Mouse (Mus musculus): ENCODE measurements around the gene Kcnk10. TPM values are rescaled to one million over a fixed set of nuclear protein-coding genes. Genes with fewer than 3 reads are reported as not detected.

The Kcnk10 gene
- polyA plus RNA-seq, 1 experiment, result 0.13 TPM

- H3K27ac ChIP-seq (ENCODE audit: insufficient read depth, low read length), result no peak overlapping the region
- H3K4me1 ChIP-seq (ENCODE audit: control insufficient read depth, insufficient read depth, insufficient read length), result no peaks in the 10 kb centered on the region
Measured at GRCm38 (mm10) chr12:98501045-98501444, 77.1 kb downstream of the Kcnk10 start.

GRCm38 (mm10) chr12:98481460-98481859, 96.7 kb downstream of the Kcnk10 start:
- H3K27me3 ChIP-seq (ENCODE audit: control insufficient read depth, insufficient read depth, low read length), result no peaks in the 10 kb centered on the region
- WGBS, result 85% methylated on average over 2 of the region's 2 CpGs
- H3K4me1 ChIP-seq (ENCODE audit: control insufficient read depth, insufficient read depth, insufficient read length), result no peaks in the 10 kb centered on the region
- no peak overlapping the region for H3K27ac ChIP-seq (ENCODE audit: insufficient read depth, low read length)
- no peak for TF ChIP-seq CTCF (IDR thresholded peaks at IDR 0.05; ENCODE audit: extremely low read depth, insufficient read depth, insufficient read length, insufficient replicate concordance)
- TF ChIP-seq POLR2A (IDR thresholded peaks at IDR 0.05; ENCODE audit: low read depth, low read length), result no peak
- H3K4me3 ChIP-seq (ENCODE audit: extremely low read depth, insufficient read depth, insufficient read length), result no peak overlapping the region
- no peak for DNase-seq (ENCODE audit: low read depth in 1 of 2, low spot score in 2 of 2)
- no peaks in the 10 kb centered on the region for H3K36me3 ChIP-seq (ENCODE audit: control insufficient read depth, insufficient read depth, low read length)

More at GRCm38 (mm10) chr12:98501045-98501444, 77.1 kb downstream of the Kcnk10 start:
- Histone ChIP-seq H3K27me3 (ENCODE audit: control insufficient read depth, insufficient read depth, low read length) (no peaks in the 10 kb centered on the region), H3K4me3 (ENCODE audit: extremely low read depth, insufficient read depth, insufficient read length) (no peak overlapping the region), H3K36me3 (ENCODE audit: control insufficient read depth, insufficient read depth, low read length) (no peaks in the 10 kb centered on the region)
- WGBS, result 90% methylated on average over 4 of the region's 4 CpGs
- no peak for TF ChIP-seq CTCF (IDR thresholded peaks at IDR 0.05; ENCODE audit: extremely low read depth, insufficient read depth, insufficient read length, insufficient replicate concordance)
- no peak for TF ChIP-seq POLR2A (IDR thresholded peaks at IDR 0.05; ENCODE audit: low read depth, low read length)
- DNase-seq (ENCODE audit: low read depth in 1 of 2, low spot score in 2 of 2), result no peak

GRCm38 (mm10) chr12:98481048-98481447, 97.1 kb downstream of the Kcnk10 start:
- TF ChIP-seq CTCF (IDR thresholded peaks at IDR 0.05; ENCODE audit: extremely low read depth, insufficient read depth, insufficient read length, insufficient replicate concordance) (no peak), POLR2A (IDR thresholded peaks at IDR 0.05; ENCODE audit: low read depth, low read length) (no peak)
- no peak for DNase-seq (ENCODE audit: low read depth in 1 of 2, low spot score in 2 of 2)
- H3K36me3 ChIP-seq (ENCODE audit: control insufficient read depth, insufficient read depth, low read length), result no peaks in the 10 kb centered on the region

GRCm38 (mm10) chr12:98477673-98478461, 100.2 kb downstream of the Kcnk10 start:
- WGBS, result 80% methylated on average over 8 of the region's 8 CpGs

More at GRCm38 (mm10) chr12:98481048-98481447, 97.1 kb downstream of the Kcnk10 start:
- H3K27ac ChIP-seq (ENCODE audit: insufficient read depth, low read length), result no peak overlapping the region
- H3K4me1 ChIP-seq (ENCODE audit: control insufficient read depth, insufficient read depth, insufficient read length), result no peaks in the 10 kb centered on the region
- no peaks in the 10 kb centered on the region for H3K27me3 ChIP-seq (ENCODE audit: control insufficient read depth, insufficient read depth, low read length)
- 81% methylated on average over 5 of the region's 5 CpGs for WGBS
- no peak overlapping the region for H3K4me3 ChIP-seq (ENCODE audit: extremely low read depth, insufficient read depth, insufficient read length)

GRCm38 (mm10) chr12:98471232-98471631, 106.9 kb downstream of the Kcnk10 start:
- H3K4me1 ChIP-seq (ENCODE audit: control insufficient read depth, insufficient read depth, insufficient read length), result no peaks in the 10 kb centered on the region
- no peak overlapping the region for H3K27ac ChIP-seq (ENCODE audit: insufficient read depth, low read length)
- WGBS, result 80% methylated on average over 5 of the region's 5 CpGs
- no peak overlapping the region for H3K4me3 ChIP-seq (ENCODE audit: extremely low read depth, insufficient read depth, insufficient read length)
- no peak for DNase-seq (ENCODE audit: low read depth in 1 of 2, low spot score in 2 of 2)
- TF ChIP-seq CTCF (IDR thresholded peaks at IDR 0.05; ENCODE audit: extremely low read depth, insufficient read depth, insufficient read length, insufficient replicate concordance) (no peak), POLR2A (IDR thresholded peaks at IDR 0.05; ENCODE audit: low read depth, low read length) (no peak)
- no peaks in the 10 kb centered on the region for H3K27me3 ChIP-seq (ENCODE audit: control insufficient read depth, insufficient read depth, low read length)
- H3K36me3 ChIP-seq (ENCODE audit: control insufficient read depth, insufficient read depth, low read length), result no peaks in the 10 kb centered on the region

More at GRCm38 (mm10) chr12:98477673-98478461, 100.2 kb downstream of the Kcnk10 start:
- Histone ChIP-seq H3K36me3 (ENCODE audit: control insufficient read depth, insufficient read depth, low read length) (no peaks in the 10 kb centered on the region), H3K27ac (ENCODE audit: insufficient read depth, low read length) (no peak overlapping the region), H3K4me1 (ENCODE audit: control insufficient read depth, insufficient read depth, insufficient read length) (no peaks in the 10 kb centered on the region), H3K27me3 (ENCODE audit: control insufficient read depth, insufficient read depth, low read length) (no peaks in the 10 kb centered on the region), H3K4me3 (ENCODE audit: extremely low read depth, insufficient read depth, insufficient read length) (no peak overlapping the region)
- TF ChIP-seq CTCF (IDR thresholded peaks at IDR 0.05; ENCODE audit: extremely low read depth, insufficient read depth, insufficient read length, insufficient replicate concordance), result no peak
- TF ChIP-seq POLR2A (IDR thresholded peaks at IDR 0.05; ENCODE audit: low read depth, low read length), result no peak
- DNase-seq (ENCODE audit: low read depth in 1 of 2, low spot score in 2 of 2), result no peak

- H3K4me3 ChIP-seq (ENCODE audit: extremely low read depth, insufficient read depth, insufficient read length), result no peak overlapping the region
- TF ChIP-seq CTCF (IDR thresholded peaks at IDR 0.05; ENCODE audit: extremely low read depth, insufficient read depth, insufficient read length, insufficient replicate concordance) (no peak), POLR2A (IDR thresholded peaks at IDR 0.05; ENCODE audit: low read depth, low read length) (no peak)
- no peaks in the 10 kb centered on the region for H3K27me3 ChIP-seq (ENCODE audit: control insufficient read depth, insufficient read depth, low read length)
- no peak for DNase-seq (ENCODE audit: low read depth in 1 of 2, low spot score in 2 of 2)
- no peaks in the 10 kb centered on the region for H3K36me3 ChIP-seq (ENCODE audit: control insufficient read depth, insufficient read depth, low read length)
- WGBS, result 85% methylated on average over 3 of the region's 3 CpGs
- no peak overlapping the region for H3K27ac ChIP-seq (ENCODE audit: insufficient read depth, low read length)
- H3K4me1 ChIP-seq (ENCODE audit: control insufficient read depth, insufficient read depth, insufficient read length), result no peaks in the 10 kb centered on the region
Measured at GRCm38 (mm10) chr12:98470097-98470496, 108.0 kb downstream of the Kcnk10 start.

- no peak for TF ChIP-seq CTCF (IDR thresholded peaks at IDR 0.05; ENCODE audit: extremely low read depth, insufficient read depth, insufficient read length, insufficient replicate concordance)
- TF ChIP-seq POLR2A (IDR thresholded peaks at IDR 0.05; ENCODE audit: low read depth, low read length), result no peak
- no peaks in the 10 kb centered on the region for H3K27me3 ChIP-seq (ENCODE audit: control insufficient read depth, insufficient read depth, low read length)
- H3K4me1 ChIP-seq (ENCODE audit: control insufficient read depth, insufficient read depth, insufficient read length), result no peaks in the 10 kb centered on the region
- no peaks in the 10 kb centered on the region for H3K36me3 ChIP-seq (ENCODE audit: control insufficient read depth, insufficient read depth, low read length)
- no peak overlapping the region for H3K4me3 ChIP-seq (ENCODE audit: extremely low read depth, insufficient read depth, insufficient read length)
- WGBS, result 90% methylated on average over 4 of the region's 4 CpGs
- no peak overlapping the region for H3K27ac ChIP-seq (ENCODE audit: insufficient read depth, low read length)
- no peak for DNase-seq (ENCODE audit: low read depth in 1 of 2, low spot score in 2 of 2)
Measured at GRCm38 (mm10) chr12:98467793-98468192, 110.3 kb downstream of the Kcnk10 start.

Measured in spleen, adult 2 months (tissue).